Mouse (Mus musculus): ENCODE results near the gene Dexi. TPM values are rescaled to one million over a fixed set of nuclear protein-coding genes. Genes with fewer than 3 reads are reported as not detected.

Dexi gene
- polyA plus RNA-seq, 1 experiment from 2014 or later = 32.2 TPM

GRCm38 (mm10) chr16:10460188-10460587 lies 82.7 kb downstream of the Dexi start:
- Histone ChIP-seq H3K27me3 (ENCODE audit: insufficient read depth, low read length) (no peaks in the 10 kb centered on the region), H3K9me3 (ENCODE audit: low read depth, low read length) (no peaks in the 10 kb centered on the region), H3K36me3 (ENCODE audit: insufficient read depth) (no peaks in the 10 kb centered on the region), H3K27ac (ENCODE audit: low read depth) (no peak overlapping the region), H3K4me1 (ENCODE audit: insufficient read depth) (no peaks in the 10 kb centered on the region), H3K4me2 (no peak overlapping the region), H3K4me3 (ENCODE audit: low read depth, low read length) (no peak overlapping the region), H3K9ac (no peak overlapping the region)
- TF ChIP-seq CTCF (IDR thresholded peaks at IDR 0.05; ENCODE audit: low read depth) = no peak
- ATAC-seq (ENCODE audit: insufficient read depth) = no peak
- DNase-seq = no peak
- 61% methylated on average over 2 of the region's 2 CpGs for WGBS

GRCm38 (mm10) chr16:10454583-10454974 lies 88.3 kb downstream of the Dexi start:
- WGBS = 42% methylated on average over 3 of the region's 3 CpGs
- H3K4me1 ChIP-seq (ENCODE audit: insufficient read depth) = peaks cover 11% of the 10 kb centered on the region
- H3K4me3 ChIP-seq (ENCODE audit: low read depth, low read length) = no peak overlapping the region
- H3K4me2 ChIP-seq = no peak overlapping the region
- no peaks in the 10 kb centered on the region for H3K36me3 ChIP-seq (ENCODE audit: insufficient read depth)
- H3K27me3 ChIP-seq (ENCODE audit: insufficient read depth, low read length) = no peaks in the 10 kb centered on the region
- H3K9me3 ChIP-seq (ENCODE audit: low read depth, low read length) = no peaks in the 10 kb centered on the region
- no peak for TF ChIP-seq CTCF (IDR thresholded peaks at IDR 0.05; ENCODE audit: low read depth)
- no peak overlapping the region for H3K27ac ChIP-seq (ENCODE audit: low read depth)
- no peak overlapping the region for H3K9ac ChIP-seq
- DNase-seq (no peak), ATAC-seq (ENCODE audit: insufficient read depth) (no peak)

GRCm38 (mm10) chr16:10453872-10454582 lies 88.8 kb downstream of the Dexi start:
- ATAC-seq (ENCODE audit: insufficient read depth) = no peak

More at GRCm38 (mm10) chr16:10453872-10454582, 88.8 kb downstream of the Dexi start:
- 77% methylated on average over 6 of the region's 6 CpGs for whole genome bisulfite sequencing
- no peak for DNase-seq
- H3K36me3 ChIP-seq (ENCODE audit: insufficient read depth) = no peaks in the 10 kb centered on the region
- H3K27me3 ChIP-seq (ENCODE audit: insufficient read depth, low read length) = no peaks in the 10 kb centered on the region
- H3K4me1 ChIP-seq (ENCODE audit: insufficient read depth) = peaks cover 11% of the 10 kb centered on the region
- no peak overlapping the region for H3K4me3 ChIP-seq (ENCODE audit: low read depth, low read length)
- no peak for TF ChIP-seq CTCF (IDR thresholded peaks at IDR 0.05; ENCODE audit: low read depth)
- H3K9ac ChIP-seq = no peak overlapping the region
- no peaks in the 10 kb centered on the region for H3K9me3 ChIP-seq (ENCODE audit: low read depth, low read length)
- no peak overlapping the region for H3K27ac ChIP-seq (ENCODE audit: low read depth)
- no peak overlapping the region for H3K4me2 ChIP-seq

Other genes with a start within 250 kb of the Dexi start
- gene Emp2, start 229.1 kb downstream of the Dexi start, polyA plus RNA-seq (2014; fragmentation: Nextera tagmentation; extraction: Ambion mirVana) = 38.3 and 44.6 TPM in 2 replicates
- gene Tekt5, start 147.6 kb downstream of the Dexi start, polyA plus RNA-seq (2014; fragmentation: Nextera tagmentation; extraction: Ambion mirVana) = 0.67 and 1.2 TPM in 2 replicates
- 82.8 and 83.6 TPM in 2 replicates for gene Nubp1, start 131.1 kb downstream of the Dexi start, polyA plus RNA-seq (2014; fragmentation: Nextera tagmentation; extraction: Ambion mirVana)
- 11.0 and 11.4 TPM in 2 replicates for gene Tvp23a, start 95.7 kb downstream of the Dexi start, polyA plus RNA-seq (2014; fragmentation: Nextera tagmentation; extraction: Ambion mirVana)
- gene Ciita, start 63.0 kb downstream of the Dexi start, polyA plus RNA-seq (2014; fragmentation: Nextera tagmentation; extraction: Ambion mirVana) = 0.25 and 0.51 TPM in 2 replicates
- 26.8 and 27.4 TPM in 2 replicates for gene Clec16a, start 2.3 kb upstream of the Dexi start, polyA plus RNA-seq (2014; fragmentation: Nextera tagmentation; extraction: Ambion mirVana)
- gene Socs1, start 242.5 kb upstream of the Dexi start, polyA plus RNA-seq (2014; fragmentation: Nextera tagmentation; extraction: Ambion mirVana) = 9.1 and 9.3 TPM in 2 replicates
- not detected in 2 replicates for gene Tnp2, start 245.6 kb upstream of the Dexi start, polyA plus RNA-seq (2014; fragmentation: Nextera tagmentation; extraction: Ambion mirVana)
- gene Prm3, start 247.9 kb upstream of the Dexi start, polyA plus RNA-seq (2014; fragmentation: Nextera tagmentation; extraction: Ambion mirVana) = not detected in 2 replicates

All from lung, embryonic 14.5 days (tissue).